Mouse (Mus musculus) right cerebral cortex, adult 18-20 months (tissue): ENCODE measurements around the gene Gcfc2.

Experiments
- DNase-seq: peaks from one replicate; pipeline ENCODE4 v3.0.0; 2022; ENCODE audit warnings: mixed read lengths

The Gcfc2 gene

DNA sequence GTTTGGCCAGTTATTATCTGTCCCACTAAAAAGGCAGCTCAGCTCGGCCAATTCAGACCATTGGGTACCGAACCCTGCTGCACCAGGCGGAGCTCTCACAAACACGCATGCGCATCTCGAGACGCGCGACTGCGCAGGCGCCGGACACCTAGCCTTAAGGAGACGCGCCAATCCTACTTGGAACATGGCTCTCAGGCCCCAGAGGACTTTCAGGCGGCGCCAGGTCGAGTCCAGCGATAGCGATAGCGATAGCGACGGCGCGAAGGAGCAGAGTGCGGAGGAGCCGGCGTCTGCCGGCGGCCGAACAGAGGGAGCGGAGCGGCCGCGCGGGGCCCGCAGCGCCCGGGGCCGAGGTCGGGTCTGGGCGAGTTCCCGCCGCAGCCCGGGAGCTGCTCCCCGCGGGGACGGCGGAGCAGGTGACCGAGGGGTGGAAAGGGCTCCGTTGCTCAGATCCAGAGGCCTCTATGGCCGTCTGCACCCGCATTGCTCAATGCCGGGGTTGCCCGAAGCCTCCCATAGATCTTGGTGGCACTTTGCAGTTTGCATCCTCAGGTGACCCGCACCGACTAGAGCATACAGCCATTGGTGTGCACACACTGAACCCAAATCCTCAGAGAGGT is at the start of gene Gcfc2:
Gene Gcfc2, plus strand, starts transcription at position 147 of the 620 bp plus-strand sequence.
- DNase-seq: peak; percentile 95

GRCm38 (mm10) chr6:81895678-81896230 is 27.7 kb upstream of the Gcfc2 start:
- no peak for DNase-seq

DNA sequence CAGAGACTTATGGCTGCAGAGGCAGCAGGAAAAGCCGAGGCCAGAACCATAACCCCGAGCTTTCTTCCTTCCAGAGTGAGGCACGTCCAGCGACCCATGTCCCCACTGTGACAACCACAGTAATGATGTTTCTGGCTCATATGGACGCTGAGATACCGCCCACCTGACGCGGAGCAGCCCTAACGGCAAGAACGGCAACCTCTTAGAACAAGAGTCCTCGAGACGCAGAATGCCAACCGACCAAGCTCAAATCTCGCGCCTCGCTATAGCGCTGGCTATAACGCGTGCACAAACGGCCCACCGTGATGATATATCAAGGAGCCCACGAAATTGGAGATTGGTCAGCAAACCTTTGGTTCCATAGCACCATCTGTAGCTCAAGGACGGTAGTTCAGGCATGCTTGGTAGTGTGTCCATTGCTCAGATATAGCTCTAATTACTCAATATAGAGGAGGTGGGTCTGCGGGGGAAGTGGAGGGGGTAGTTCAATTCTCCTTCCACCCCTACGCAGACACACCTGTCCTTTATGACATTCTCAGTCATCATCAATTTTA is 13.1 kb upstream of the Gcfc2 start:
- DNase-seq: no peak

GRCm38 (mm10) chr6:81911244-81911643 is 12.2 kb upstream of the Gcfc2 start:
- no peak for DNase-seq

GRCm38 (mm10) chr6:81911713-81912112 is 11.8 kb upstream of the Gcfc2 start:
- DNase-seq: no peak

DNA sequence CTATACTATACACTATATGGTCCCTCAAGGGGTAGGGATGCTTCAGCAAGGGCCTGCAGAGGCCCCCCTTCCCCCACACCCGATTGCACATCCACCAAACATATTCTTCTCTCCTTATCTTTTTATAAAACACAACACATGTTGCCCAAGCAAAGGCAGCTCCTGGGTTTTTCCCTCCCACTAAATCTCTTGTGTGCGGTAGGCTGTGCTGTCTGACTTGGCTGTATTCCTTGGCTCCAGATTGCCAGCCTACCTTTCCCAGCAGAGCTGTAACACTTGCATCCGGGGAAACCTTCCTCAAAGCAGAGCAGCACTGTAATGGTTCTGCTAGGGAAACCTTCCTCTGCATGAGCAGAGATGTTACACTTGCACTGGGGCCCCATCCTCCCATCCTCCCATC is 11.3 kb upstream of the Gcfc2 start:
- DNase-seq: peak; percentile 79

DNA sequence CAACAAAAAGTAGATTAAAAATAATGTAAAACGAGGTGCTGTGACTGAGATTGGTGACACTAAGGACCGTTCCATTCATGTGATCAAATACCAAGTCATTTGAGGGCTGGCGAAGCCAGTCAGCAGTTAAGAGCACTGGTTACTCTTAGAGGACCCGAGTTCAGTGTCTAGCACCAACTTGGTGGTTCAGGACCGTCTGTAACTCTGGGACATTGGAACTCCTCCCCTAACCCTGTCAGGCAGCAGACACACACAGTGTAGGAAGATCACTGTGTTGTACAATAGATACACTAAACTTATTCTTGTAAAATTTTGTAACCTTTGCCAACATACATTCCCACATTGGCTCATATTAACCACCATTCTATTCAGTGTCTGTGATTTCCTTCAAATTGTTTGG is 835 bp downstream of the Gcfc2 start:
- no peak for DNase-seq

GRCm38 (mm10) chr6:81929402-81929801 is 5.9 kb downstream of the Gcfc2 start:
- no peak for DNase-seq

DNA sequence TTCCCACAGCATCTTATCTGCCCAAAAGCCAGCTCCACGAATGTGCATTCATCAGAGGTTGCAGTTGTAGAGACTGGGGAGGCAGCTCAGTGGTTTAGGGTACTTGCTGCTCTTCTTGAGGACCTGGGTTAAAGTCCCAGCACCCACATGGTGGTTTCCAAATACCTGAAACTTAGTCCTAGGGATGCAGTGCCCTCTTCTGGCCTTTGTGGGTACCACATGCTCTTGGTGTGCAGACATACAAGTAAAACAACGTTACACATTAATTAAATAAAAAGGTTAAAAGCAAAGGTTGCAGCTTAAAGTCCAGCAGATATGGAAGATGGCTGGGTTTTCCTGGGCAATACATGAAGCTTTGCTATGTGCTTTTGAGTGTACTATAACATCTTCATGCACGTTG is 9.8 kb downstream of the Gcfc2 start:
- DNase-seq: no peak

DNA sequence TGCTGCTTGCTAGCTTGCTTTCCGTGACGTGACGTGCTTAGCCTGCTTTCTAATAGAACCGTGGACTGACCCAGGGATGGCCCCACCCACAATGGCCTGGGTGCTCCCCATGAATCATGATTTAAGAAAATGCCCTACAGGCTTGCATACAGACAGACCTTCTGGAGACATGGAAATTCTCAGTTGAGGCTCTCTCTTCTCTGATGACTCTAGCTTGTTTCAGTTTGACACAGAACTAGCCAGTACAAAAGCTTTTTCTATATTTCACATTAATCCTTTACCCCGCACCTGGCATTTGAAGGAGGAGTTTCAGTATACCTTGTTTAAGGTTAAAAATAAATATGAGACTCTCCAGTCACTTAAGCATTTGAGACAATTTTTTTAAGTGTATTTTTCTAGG is 18.2 kb downstream of the Gcfc2 start:
- DNase-seq: no peak

DNA sequence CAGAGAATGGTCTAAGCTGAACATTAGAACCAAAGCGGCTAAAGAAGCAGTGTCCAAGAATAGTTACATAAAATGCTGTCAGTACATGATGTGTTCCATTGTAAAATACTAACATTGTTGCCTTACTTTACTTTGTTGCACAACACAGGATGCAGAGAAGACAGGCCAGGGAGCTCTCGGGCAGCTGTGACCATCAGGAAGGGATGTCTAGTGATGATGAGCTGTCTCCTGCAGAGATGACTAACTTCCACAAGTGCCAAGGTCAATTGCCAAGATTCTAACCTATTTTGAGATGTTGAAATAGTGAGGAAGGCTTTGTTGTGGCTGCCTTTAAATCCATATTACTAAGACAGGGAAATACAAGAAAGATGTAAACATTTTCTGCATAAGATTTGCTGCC is 19.8 kb downstream of the Gcfc2 start:
- no peak for DNase-seq

GRCm38 (mm10) chr6:81944432-81944831 is 21.0 kb downstream of the Gcfc2 start:
- no peak for DNase-seq

- peak; percentile 33 for DNase-seq
Measured at GRCm38 (mm10) chr6:81946906-81947305, 23.4 kb downstream of the Gcfc2 start.

GRCm38 (mm10) chr6:81955133-81955532 is 31.7 kb downstream of the Gcfc2 start:
- DNase-seq: no peak

DNA sequence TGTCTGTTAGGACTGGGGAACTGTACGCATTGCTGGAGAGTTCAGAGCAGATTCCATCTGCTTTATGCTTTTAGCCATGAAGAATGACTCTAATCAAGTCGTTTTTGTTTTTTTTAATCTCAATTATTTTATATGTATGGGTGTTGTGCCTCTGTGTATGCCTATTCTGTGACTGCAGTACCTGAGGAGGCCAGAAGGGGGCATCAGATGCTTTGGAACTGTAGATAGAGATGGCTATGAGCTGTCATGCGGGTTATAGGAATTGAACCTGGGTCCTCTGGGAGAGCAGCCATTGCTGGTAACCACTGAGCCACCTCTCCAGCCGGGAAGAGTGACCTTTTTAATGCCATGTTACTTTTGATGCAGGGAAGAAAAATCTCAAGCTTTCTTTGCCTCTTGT is 32.9 kb downstream of the Gcfc2 start:
- DNase-seq: no peak

GRCm38 (mm10) chr6:81957992-81958391 is 34.5 kb downstream of the Gcfc2 start:
- no peak for DNase-seq

DNA sequence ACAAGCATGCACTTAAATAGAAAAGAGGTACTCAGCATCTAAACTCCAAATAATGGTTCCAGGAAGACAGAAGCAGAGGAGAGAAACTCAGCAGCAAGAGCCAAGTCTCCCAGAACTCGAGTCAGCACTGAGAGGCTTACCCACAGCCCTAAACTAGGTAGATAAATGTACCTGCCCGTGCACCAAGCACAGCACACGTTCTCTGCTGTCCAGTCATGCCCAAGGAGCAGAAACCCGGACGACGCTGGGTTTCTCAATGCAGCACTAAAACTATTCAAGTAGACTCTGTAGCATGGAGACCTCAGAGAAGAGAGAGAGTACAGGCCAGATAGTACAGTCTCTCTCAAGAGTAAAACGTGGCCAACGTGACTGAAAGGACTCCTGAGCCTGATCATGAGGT is 36.4 kb downstream of the Gcfc2 start:
- no peak for DNase-seq

DNA sequence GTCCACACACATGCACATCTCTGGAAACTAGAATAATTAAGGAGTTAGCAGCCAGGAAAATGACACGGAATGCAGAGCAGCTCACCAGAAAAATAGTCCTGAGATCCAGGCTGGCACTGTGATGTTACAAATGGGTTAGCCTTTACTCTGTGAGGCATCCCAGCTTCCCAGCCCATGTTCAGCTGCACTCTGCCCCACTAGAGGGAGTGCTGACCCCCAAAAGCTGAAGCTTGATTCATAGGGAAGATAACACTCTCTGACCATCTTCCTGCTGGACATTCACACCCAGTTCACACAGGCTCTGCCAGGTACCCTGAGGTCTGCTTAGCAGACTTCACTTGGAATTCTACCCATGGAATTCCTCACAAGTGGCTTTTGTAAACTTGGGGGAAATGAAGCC is 36.8 kb downstream of the Gcfc2 start:
- no peak for DNase-seq

DNA sequence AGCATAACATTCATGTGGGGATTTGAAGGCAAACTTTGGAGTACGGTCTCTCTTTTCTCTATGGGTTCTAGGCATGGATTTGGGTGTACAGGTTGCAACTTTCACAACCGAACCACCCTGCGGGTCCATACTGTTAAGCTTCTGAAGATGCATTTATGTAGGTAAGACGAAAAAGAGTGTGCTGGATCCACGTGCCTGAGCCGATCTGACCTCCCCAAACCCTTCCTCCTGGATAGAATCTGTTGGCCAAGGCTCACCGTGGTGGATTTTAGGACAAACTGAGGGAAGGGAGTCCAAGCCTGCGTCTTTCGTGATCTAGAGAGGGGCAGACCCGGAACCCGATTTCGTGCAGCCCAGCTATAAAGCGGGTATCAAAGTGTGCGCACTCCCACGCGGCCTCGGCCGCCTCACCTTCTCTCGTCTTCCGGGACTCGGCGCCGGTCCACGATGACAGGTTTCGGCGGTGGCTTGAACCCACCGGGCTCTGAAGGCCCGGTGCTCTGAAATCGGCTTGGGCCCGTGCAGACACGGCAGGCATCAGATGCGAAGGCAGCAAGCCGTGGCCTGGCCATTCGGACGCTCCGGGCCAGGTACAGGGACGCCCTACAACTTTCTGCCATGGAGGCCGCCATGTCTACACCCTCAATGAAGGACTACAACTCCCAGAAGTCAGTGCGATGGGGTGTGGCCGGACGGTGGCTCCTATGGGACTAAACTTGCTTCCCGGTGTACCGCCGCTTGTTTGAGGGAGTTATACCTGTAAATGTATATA is 42.0 kb downstream of the Gcfc2 start, which contains the start of gene Mrpl19:
Gene Mrpl19, minus strand, starts transcription at position 663 of the 772 bp plus-strand sequence.
- peak; percentile 95 for DNase-seq

DNA sequence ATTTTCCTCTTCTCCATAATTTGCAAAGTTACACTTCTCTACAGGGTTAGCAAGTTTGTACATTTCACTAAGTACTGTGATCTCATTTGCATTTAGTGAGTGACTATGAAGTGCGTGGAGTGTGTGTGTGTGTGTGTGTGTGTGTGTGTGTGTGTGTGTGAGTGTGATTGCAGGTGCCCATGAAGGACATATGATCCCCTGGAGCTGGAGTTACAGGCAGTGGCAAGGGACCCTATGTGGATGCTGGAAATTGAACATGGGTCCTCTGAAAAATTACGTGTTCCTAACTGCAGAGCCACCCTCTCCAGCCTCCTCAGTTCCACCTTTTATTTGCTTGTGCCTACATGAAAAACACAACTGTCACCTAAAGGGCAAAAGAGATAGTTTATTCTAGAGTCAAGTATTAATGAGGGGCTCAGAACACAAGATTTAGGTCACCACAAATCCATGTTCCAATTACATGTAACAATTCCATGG is 42.6 kb downstream of the Gcfc2 start:
- DNase-seq: no peak

- no peak for DNase-seq
Measured at GRCm38 (mm10) chr6:81971196-81971595, 47.7 kb downstream of the Gcfc2 start.

DNA sequence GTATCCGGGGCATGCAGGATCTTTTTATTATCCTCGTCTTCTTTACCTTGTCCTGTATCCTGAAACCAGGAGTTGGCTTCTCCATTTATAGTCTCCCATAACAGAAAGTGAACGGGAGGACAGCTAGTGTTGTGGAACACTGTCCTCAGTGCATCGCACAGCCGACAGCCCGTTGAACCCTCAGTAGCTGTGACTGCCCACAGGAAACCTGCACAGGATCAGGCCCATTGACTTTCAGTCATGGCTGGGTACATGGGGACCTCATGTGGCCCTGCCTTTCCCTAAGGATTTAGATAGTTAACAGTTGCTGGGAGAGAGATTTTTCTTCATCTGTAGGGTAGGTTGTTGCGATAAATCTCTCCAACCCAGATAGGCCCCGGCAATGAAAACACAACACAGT is 49.1 kb downstream of the Gcfc2 start:
- DNase-seq: no peak

GRCm38 (mm10) chr6:81975971-81976621 is 52.6 kb downstream of the Gcfc2 start:
- DNase-seq: peak; percentile 77
